Mouse (Mus musculus) left cerebral cortex, postnatal 14 days (tissue): ENCODE measurements at regions not wholly inside any gene's neighbourhood (a gene's known extent, or its start where the extent isn't known, plus 50 kb on each side); places are given as distances from the start of the nearest gene placed in this dataset.

Experiments
- DNase-seq, 2 experiments: peaks; one replicate each; pipeline ENCODE4 v3.0.0; 2021 to 2022; ENCODE audit warnings: low spot score in 2 of 2, mixed read lengths in 1 of 2
- intact Hi-C: fragments of 180-260 bp; cut with DNase I; formaldehyde crosslinking; loops from one replicate; pipeline ENCODE4 v1.15.1; 2025

- DNase-seq: no peak
- intact Hi-C loops: no loop called here
These were observed 293.6 kb upstream of the Gjb5 start for GRCm38 (mm10) chr4:127651601-127652000.

- no peak for DNase-seq
- intact Hi-C loops: no loop called here
These were observed 290.0 kb upstream of the Gjb5 start for GRCm38 (mm10) chr4:127648011-127648410.

- DNase-seq: no peak
- intact Hi-C loops: no loop called here
These were observed 289.2 kb upstream of the Gjb5 start for GRCm38 (mm10) chr4:127647189-127647588.

GRCm38 (mm10) chr4:127640251-127641085 lies 282.5 kb upstream of the Gjb5 start:
- DNase-seq: peak; percentile 64 to 86
- intact Hi-C loops: loop anchor here (5.0 kb wide), 1 partner anchor 177 kb away; no protein-coding TSS in a partner anchor

- DNase-seq: no peak
- intact Hi-C loops: loop anchor here (5.0 kb wide), 1 partner anchor 178 kb away; no protein-coding TSS in a partner anchor
These were observed 281.8 kb upstream of the Gjb5 start for GRCm38 (mm10) chr4:127639765-127640164.

- intact Hi-C loops: no loop called here
- DNase-seq: no peak
These were observed 279.0 kb upstream of the Gjb5 start for GRCm38 (mm10) chr4:127636934-127637333.

- intact Hi-C loops: no loop called here
- DNase-seq: no peak
These were observed 277.3 kb upstream of the Gjb5 start for GRCm38 (mm10) chr4:127635262-127635661.

GRCm38 (mm10) chr4:127619870-127620269 lies 261.9 kb upstream of the Gjb5 start:
- intact Hi-C loops: no loop called here
- DNase-seq: no peak

GRCm38 (mm10) chr4:127612761-127613160 lies 254.8 kb upstream of the Gjb5 start:
- intact Hi-C loops: no loop called here
- no peak for DNase-seq

GRCm38 (mm10) chr4:127600919-127601318 lies 242.9 kb upstream of the Gjb5 start:
- intact Hi-C loops: loop anchor here (5.0 kb wide), 1 partner anchor 106 kb away; no protein-coding TSS in a partner anchor
- peak; percentile 72 to 85 for DNase-seq

GRCm38 (mm10) chr4:127598610-127599009 lies 240.6 kb upstream of the Gjb5 start:
- intact Hi-C loops: no loop called here
- no peak for DNase-seq

- intact Hi-C loops: loop anchor here (5.0 kb wide), 1 partner anchor 52 kb away; no protein-coding TSS in a partner anchor
- DNase-seq: no peak
These were observed 236.1 kb upstream of the Gjb5 start for GRCm38 (mm10) chr4:127594081-127594480.

- no peak for DNase-seq
- intact Hi-C loops: loop anchor here (5.0 kb wide), 1 partner anchor 49 kb away; no protein-coding TSS in a partner anchor
These were observed 233.6 kb upstream of the Gjb5 start for GRCm38 (mm10) chr4:127591540-127591939.

- no peak for DNase-seq
- intact Hi-C loops: no loop called here
These were observed 228.8 kb upstream of the Gjb5 start for GRCm38 (mm10) chr4:127586822-127587221.

- intact Hi-C loops: no loop called here
- peak in 1 of 2 experiments; percentile 19 for DNase-seq
These were observed 218.5 kb upstream of the Gjb5 start for GRCm38 (mm10) chr4:127576521-127576920.

- no peak for DNase-seq
- intact Hi-C loops: no loop called here
These were observed 204.6 kb upstream of the Gjb5 start for GRCm38 (mm10) chr4:127562602-127563001.

GRCm38 (mm10) chr4:127558572-127558971 lies 200.6 kb upstream of the Gjb5 start:
- intact Hi-C loops: loop anchor here (10.0 kb wide), 1 partner anchor 256 kb away; no protein-coding TSS in a partner anchor
- DNase-seq: no peak

GRCm38 (mm10) chr4:127552456-127553225 lies 194.7 kb upstream of the Gjb5 start:
- peak in 1 of 2 experiments; percentile 35 for DNase-seq
- intact Hi-C loops: loop anchor here (10.0 kb wide), 1 partner anchor 262 kb away; no protein-coding TSS in a partner anchor

GRCm38 (mm10) chr4:127549581-127549980 lies 191.6 kb upstream of the Gjb5 start:
- intact Hi-C loops: no loop called here
- no peak for DNase-seq

GRCm38 (mm10) chr4:127549018-127549417 lies 191.0 kb upstream of the Gjb5 start:
- no peak for DNase-seq
- intact Hi-C loops: no loop called here
